Mouse (Mus musculus): ENCODE results near the gene Psg27.
"Not testable (repeated sequence)": the region's sequence is repeated elsewhere in the genome, so short reads cannot be mapped to it uniquely, and the experiment has no call there.

Gene Psg27

DNA sequence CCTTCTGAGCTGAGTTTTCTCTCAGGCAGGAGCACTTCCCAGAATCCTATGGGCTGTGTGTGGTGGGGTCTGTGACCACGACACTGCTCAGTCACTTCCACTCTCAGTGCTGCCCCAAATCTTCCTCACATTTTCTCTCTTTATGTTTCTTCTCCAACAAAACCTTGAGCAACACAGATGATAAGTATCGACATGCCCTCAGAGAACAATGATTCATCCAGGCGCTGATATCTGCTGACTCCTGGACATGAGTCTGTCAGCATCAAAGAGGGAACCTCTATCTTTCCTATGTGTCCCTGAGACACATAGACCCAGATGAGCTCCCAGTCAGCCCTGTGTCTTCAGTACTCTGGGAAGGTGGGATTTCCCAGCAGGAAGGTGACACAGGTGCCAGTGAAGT lies at the start of gene Psg27:
TSS of gene Psg27 (minus strand) at position 101 of the 400 bp plus-strand sequence.
- no peak for DNase-seq

- DNase-seq, result not testable (repeated sequence)
These were observed 49.3 kb upstream of the Psg27 start, which contains the start of gene Psg23 for GRCm38 (mm10) chr7:18616401-18616800. TSS of gene Psg23 (minus strand) at chr7:18616501.

DNA sequence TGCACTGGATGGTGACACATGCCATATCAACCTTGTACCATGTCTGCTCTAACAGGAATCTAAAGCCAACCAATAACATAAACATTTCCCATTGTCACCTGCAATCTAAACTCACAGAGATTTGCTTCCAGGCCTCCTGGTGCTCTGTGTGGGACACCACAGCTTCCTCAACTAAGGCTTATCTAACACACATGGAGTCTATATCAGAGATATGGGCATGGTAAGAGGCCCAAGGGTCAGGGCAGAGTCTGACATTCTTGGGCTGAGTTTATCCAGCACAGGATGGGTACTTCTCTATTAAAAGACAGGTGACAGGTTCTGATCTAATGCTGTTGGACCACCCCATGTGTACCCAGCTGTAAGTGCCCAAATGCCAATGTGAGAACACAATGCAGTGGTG lies 7.3 kb downstream of the Psg27 start:
- no peak for DNase-seq

- DNase-seq, result not testable (repeated sequence)
These were observed 11.4 kb downstream of the Psg27 start for GRCm38 (mm10) chr7:18555751-18556150.

DNA sequence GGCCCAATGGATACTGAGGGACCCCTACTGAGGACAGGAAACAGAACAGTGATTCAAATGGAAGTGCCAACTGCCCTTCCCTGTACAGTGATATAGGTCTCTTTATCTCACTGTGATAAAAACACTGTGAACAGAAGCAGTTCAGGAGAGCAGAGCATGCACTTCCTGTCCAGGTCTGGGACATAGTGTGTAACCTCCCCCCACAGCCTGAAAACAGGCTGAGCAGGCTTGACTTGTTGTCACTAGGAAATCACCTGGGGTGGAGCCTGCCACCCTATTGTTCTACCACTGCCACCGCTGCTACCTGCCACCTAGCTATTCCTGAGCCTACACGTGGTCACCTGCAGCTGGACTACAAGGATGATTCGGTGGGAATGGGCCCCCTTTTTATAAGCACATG lies 33.7 kb downstream of the Psg27 start:
- DNase-seq, result no peak

GRCm38 (mm10) chr7:18532169-18532568 lies 34.9 kb downstream of the Psg27 start, which contains the start of gene Psg25:
TSS of gene Psg25 (minus strand) at chr7:18532269.
- DNase-seq, result no peak

DNA sequence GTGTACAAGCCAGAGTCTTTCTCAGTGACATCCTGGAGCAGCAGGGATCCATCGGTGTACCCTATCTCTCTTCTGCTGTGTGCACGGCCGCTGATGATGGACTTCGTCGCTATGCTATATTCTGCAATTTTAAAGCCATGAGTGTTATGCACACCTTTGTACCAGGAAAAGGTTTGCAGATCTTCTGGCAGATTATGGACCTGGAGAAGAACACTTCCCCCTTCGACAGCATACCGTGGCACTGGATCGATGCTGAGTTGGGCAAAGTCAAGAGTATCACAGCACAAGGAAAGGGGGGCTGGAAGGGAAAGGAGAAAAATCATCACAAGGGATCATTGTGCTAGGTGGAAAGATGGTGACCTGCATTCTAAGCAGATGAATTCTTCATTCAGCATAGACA lies 42.4 kb downstream of the Psg27 start:
- DNase-seq, result no peak

DNA sequence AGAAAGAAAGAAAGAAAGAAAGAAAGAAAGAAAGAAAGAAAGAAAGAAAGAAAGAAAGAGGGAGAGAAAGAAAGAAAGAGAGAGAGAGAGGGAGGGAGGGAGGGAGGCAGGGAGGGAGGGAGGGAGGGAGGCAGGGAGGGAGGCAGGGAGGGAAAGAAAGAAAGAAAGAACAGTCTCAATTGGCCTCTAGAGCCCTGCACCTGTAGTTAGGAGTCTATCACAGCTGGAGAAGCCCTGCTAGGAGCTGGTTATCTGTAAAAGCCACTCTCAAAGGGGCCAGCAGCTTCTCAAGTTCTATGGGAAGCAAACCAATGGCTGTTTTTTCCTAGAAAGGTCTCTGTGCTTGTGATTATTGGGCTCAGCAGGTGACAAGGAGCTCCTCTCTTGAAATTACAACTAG lies 54.3 kb downstream of the Psg27 start:
- DNase-seq, result not testable (repeated sequence)

DNA sequence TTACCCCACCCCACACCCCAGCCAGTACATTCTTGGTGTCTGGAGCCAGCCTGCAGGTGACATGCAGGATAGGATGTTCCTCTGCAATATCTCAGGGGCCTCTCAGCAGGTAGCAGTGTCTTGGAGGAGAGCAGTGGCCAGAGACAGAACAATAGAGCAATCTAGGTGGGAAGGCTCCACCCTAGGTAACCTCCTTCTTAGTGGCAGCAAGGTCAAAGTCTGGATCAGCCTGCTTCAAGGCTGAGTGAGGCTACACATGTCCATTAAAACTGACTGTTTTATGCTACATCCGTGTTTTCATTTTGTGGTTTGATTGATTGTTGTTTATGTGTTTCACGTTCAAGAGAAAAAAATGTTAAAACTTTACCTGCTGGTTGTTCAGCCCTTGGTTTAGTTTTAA lies 54.7 kb downstream of the Psg27 start:
- DNase-seq, result not testable (repeated sequence)

- peak; percentile 13 for DNase-seq
These were observed 55.6 kb downstream of the Psg27 start for GRCm38 (mm10) chr7:18511479-18511878.
